Mouse (Mus musculus): Measurements from ENCODE around the gene Gm4216. TPM values are rescaled to one million over a fixed set of nuclear protein-coding genes. Genes with fewer than 3 reads are reported as not detected.
"Not testable (repeated sequence)": the region's sequence is repeated elsewhere in the genome, so short reads cannot be mapped to it uniquely, and the experiment has no call there.

Gm4216 gene
- total RNA-seq (2021) (not detected), polyA plus RNA-seq (2012; rRNA removed) (not detected in 2 replicates)
- long read RNA-seq = 0 reads

DNA sequence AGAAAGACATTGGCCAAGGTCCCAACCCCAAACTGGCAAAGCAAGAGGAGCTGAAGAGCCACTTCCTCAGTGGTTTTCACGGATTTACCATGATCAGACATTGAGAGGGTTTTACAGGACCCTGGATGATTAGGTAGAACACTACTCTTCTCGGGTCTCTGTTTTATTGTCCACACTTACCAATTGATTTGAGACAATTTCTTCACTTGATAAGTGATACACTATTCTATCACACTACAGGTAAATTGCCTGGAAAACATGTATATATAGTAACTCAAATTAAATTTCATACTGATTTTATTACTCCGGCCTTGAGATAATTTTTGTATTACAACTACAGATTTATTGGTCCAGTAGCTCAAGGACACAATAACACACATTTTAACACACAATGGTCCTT, at the start of gene Gm4216:
Gene Gm4216 (minus strand): TSS at position 101 of the 400 bp plus-strand sequence.
- DNase-seq; intact Hi-C loops (cut with DNase I); H3K4me3 ChIP-seq; H3K9ac ChIP-seq (ENCODE audit: low read depth, low read length); H3K36me3 ChIP-seq (ENCODE audit: control insufficient read depth, insufficient read depth, low read length); H3K27me3 ChIP-seq (ENCODE audit: control insufficient read depth, insufficient read depth, low read length); H3K4me1 ChIP-seq (ENCODE audit: control insufficient read depth, insufficient read depth, low read length); H3K27ac ChIP-seq; H3K79me2 ChIP-seq (replicated peaks; ENCODE audit: control insufficient read depth, insufficient read depth, low read length): not testable (repeated sequence)
- no CpG with 5 or more reads among the region's 3 CpGs for WGBS

DNA sequence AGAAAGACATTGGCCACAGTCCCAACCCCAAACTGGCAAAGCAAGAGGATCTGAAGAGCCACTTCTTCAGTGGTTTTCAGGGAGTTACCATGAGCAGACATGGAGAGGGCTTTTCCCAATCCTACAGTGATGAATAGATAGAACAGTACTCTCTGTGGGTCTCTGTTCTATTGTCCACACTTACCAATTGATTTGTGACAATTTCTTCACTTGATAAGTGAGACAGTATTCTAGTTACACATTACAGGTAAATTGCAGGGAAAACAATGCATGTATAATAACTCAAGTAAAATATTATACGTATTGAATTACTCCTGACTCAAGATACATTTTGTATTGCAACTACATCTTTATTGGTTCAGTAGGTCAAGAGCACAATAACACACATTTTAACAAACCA, 47.6 kb upstream of the Gm4216 start, which contains the start of gene Gm8720:
Gene Gm8720 (minus strand): TSS at position 101 of the 400 bp plus-strand sequence.
- DNase-seq = not testable (repeated sequence)

DNA sequence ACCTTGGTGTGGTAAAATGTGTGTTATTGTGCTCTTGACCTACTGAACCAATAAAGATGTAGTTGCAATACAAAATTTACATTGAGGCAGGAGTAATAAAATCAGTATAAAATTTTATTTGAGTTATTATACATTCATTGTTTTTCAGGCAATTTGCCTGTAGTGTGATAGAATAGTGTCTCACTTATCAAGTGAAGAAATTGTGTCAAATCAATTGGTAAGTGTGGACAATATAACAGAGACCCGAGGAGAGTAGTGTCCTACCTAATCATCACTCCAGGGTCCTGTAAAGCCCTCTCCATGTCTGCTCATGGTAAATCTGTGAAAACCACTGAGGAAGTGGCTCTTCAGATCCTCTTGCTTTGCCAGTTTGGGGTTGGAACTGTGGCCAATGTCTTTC, 35.5 kb upstream of the Gm4216 start, which contains the start of gene Vmn1r163:
Gene Vmn1r163 (plus strand): TSS at position 301 of the 400 bp plus-strand sequence.
- intact Hi-C loops (cut with DNase I); H3K9ac ChIP-seq (ENCODE audit: low read depth, low read length); H3K27me3 ChIP-seq (ENCODE audit: control insufficient read depth, insufficient read depth, low read length); H3K4me3 ChIP-seq; H3K27ac ChIP-seq; H3K36me3 ChIP-seq (ENCODE audit: control insufficient read depth, insufficient read depth, low read length); H3K4me1 ChIP-seq (ENCODE audit: control insufficient read depth, insufficient read depth, low read length); DNase-seq; H3K79me2 ChIP-seq (replicated peaks; ENCODE audit: control insufficient read depth, insufficient read depth, low read length): not testable (repeated sequence)
- WGBS = no CpG with 5 or more reads among the region's 1 CpGs

More for the DNA sequence above, 47.6 kb upstream of the Gm4216 start, which contains the start of gene Gm8720:
- H3K4me3 ChIP-seq; H3K27me3 ChIP-seq (ENCODE audit: control insufficient read depth, insufficient read depth, low read length); intact Hi-C loops (cut with DNase I); H3K9ac ChIP-seq (ENCODE audit: low read depth, low read length); H3K79me2 ChIP-seq (replicated peaks; ENCODE audit: control insufficient read depth, insufficient read depth, low read length); H3K36me3 ChIP-seq (ENCODE audit: control insufficient read depth, insufficient read depth, low read length); H3K4me1 ChIP-seq (ENCODE audit: control insufficient read depth, insufficient read depth, low read length); H3K27ac ChIP-seq: not testable (repeated sequence)
- no CpG with 5 or more reads among the region's 1 CpGs for WGBS

DNA sequence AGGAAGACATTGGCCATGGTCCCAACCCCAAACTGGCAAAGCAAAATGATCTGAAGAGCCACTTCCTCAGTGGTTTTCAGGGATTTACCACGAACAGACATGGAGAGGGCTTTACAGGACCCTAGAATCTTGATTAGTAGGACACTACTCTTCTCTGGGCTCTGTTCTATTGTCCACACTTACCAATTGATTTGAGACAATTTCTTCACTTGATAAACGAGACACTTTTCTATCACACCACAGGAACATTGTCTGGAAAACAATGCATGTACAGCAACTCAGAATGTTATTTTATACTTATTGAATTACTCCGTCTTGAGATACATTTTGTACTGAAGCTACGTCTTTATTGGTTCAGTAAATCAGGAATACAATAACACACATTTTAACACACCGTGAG, 35.1 kb downstream of the Gm4216 start, which contains the start of gene Gm4214:
Gene Gm4214 (minus strand): TSS at position 101 of the 400 bp plus-strand sequence.
- H3K9ac ChIP-seq (ENCODE audit: low read depth, low read length); H3K4me3 ChIP-seq; intact Hi-C loops (cut with DNase I); H3K79me2 ChIP-seq (replicated peaks; ENCODE audit: control insufficient read depth, insufficient read depth, low read length); DNase-seq; H3K36me3 ChIP-seq (ENCODE audit: control insufficient read depth, insufficient read depth, low read length); H3K27ac ChIP-seq; H3K4me1 ChIP-seq (ENCODE audit: control insufficient read depth, insufficient read depth, low read length); H3K27me3 ChIP-seq (ENCODE audit: control insufficient read depth, insufficient read depth, low read length): not testable (repeated sequence)
- WGBS = no CpG with 5 or more reads among the region's 5 CpGs

Other genes with a start within 250 kb of the Gm4216 start
- not detected for gene Vmn1r158, start 229.1 kb downstream of the Gm4216 start, total RNA-seq (2021)
- not detected in 2 replicates for gene Vmn1r158, start 229.1 kb downstream of the Gm4216 start, polyA plus RNA-seq (2012; rRNA removed)
- not detected for gene Vmn1r159, start 176.3 kb downstream of the Gm4216 start, total RNA-seq (2021)
- not detected in 2 replicates for gene Vmn1r159, start 176.3 kb downstream of the Gm4216 start, polyA plus RNA-seq (2012; rRNA removed)
- not detected for gene Vmn1r160, start 148.7 kb downstream of the Gm4216 start, total RNA-seq (2021)
- gene Vmn1r160, start 148.7 kb downstream of the Gm4216 start, polyA plus RNA-seq (2012; rRNA removed) = not detected in 2 replicates
- not detected for gene Gm4214, start 35.2 kb downstream of the Gm4216 start, total RNA-seq (2021)
- not detected in 2 replicates for gene Gm4214, start 35.2 kb downstream of the Gm4216 start, polyA plus RNA-seq (2012; rRNA removed)
- gene Vmn1r163, start 35.6 kb upstream of the Gm4216 start, total RNA-seq (2021) = not detected
- not detected in 2 replicates for gene Vmn1r163, start 35.6 kb upstream of the Gm4216 start, polyA plus RNA-seq (2012; rRNA removed)
- gene Gm8720, start 47.5 kb upstream of the Gm4216 start, total RNA-seq (2021) = not detected
- not detected in 2 replicates for gene Gm8720, start 47.5 kb upstream of the Gm4216 start, polyA plus RNA-seq (2012; rRNA removed)
- gene Gm10662, start 124.6 kb upstream of the Gm4216 start, total RNA-seq (2021) = not detected
- gene Gm10662, start 124.6 kb upstream of the Gm4216 start, polyA plus RNA-seq (2012; rRNA removed) = not detected in 2 replicates
- not detected for gene Vmn1r165, start 197.4 kb upstream of the Gm4216 start, total RNA-seq (2021)
- gene Vmn1r165, start 197.4 kb upstream of the Gm4216 start, polyA plus RNA-seq (2012; rRNA removed) = not detected in 2 replicates
- not detected for gene Vmn1r166, start 231.8 kb upstream of the Gm4216 start, total RNA-seq (2021)
- gene Vmn1r166, start 231.8 kb upstream of the Gm4216 start, polyA plus RNA-seq (2012; rRNA removed) = not detected in 2 replicates

Measured in heart, adult 2 months (tissue).